Mouse (Mus musculus) left cerebral cortex, adult 2 months (tissue): Measurements from ENCODE around the gene Tmem94. TPM values are rescaled to one million over a fixed set of nuclear protein-coding genes. Genes with fewer than 3 reads are reported as not detected.
"Not testable (repeated sequence)": the region's sequence is repeated elsewhere in the genome, so short reads cannot be mapped to it uniquely, and the experiment has no call there.

Experiments used
- DNase-seq, 2 experiments: peaks; one replicate each; pipeline ENCODE4 v3.0.0; 2021 to 2022; ENCODE audit warnings: low spot score in 2 of 2, mixed read lengths in 1 of 2; ENCODE audit errors: extremely low spot score in 1 of 2
- H3K27ac ChIP-seq: fragments of 200-600 bp; 2 replicates; pipeline ENCODE4 v1.8.1; 2022
- H3K4me3 ChIP-seq: fragments of 200-600 bp; 2 replicates; pipeline ENCODE4 v1.8.1; 2022
- CTCF ChIP-seq: fragments of 200-600 bp; IDR thresholded peaks from 2 replicates; pipeline ENCODE4 v1.8.1; 2022; ENCODE audit warnings: antibody characterized with exemption, mild to moderate bottlenecking, moderate library complexity
- intact Hi-C: fragments of 180-260 bp; cut with DNase I; formaldehyde crosslinking; loops from one replicate; pipeline ENCODE4 v1.15.1; 2025
- total RNA-seq, 2 experiments: library from RNA; stranded (reverse); gene quantifications; 2 replicates each; pipeline ENCODE4 v1.2.3; 2021

The Tmem94 gene
- total RNA-seq, 2 experiments from 2014 or later: 62.3 to 62.7 TPM

GRCm38 (mm10) chr11:115744385-115744784 is 20.8 kb upstream of the Tmem94 start:
- DNase-seq: no peak
- no peak for TF ChIP-seq CTCF
- intact Hi-C loops: no loop called here
- no peak overlapping the region for H3K4me3 ChIP-seq
- H3K27ac ChIP-seq: no peak overlapping the region

- no peak for TF ChIP-seq CTCF
- Histone ChIP-seq H3K4me3 (no peak overlapping the region), H3K27ac (no peak overlapping the region)
- DNase-seq: no peak
- intact Hi-C loops: no loop called here
Measured at GRCm38 (mm10) chr11:115746109-115746508, 19.1 kb upstream of the Tmem94 start.

GRCm38 (mm10) chr11:115746762-115747161 is 18.5 kb upstream of the Tmem94 start:
- H3K4me3 ChIP-seq: no peak overlapping the region
- intact Hi-C loops: no loop called here
- no peak for TF ChIP-seq CTCF
- no peak overlapping the region for H3K27ac ChIP-seq
- no peak for DNase-seq

GRCm38 (mm10) chr11:115747351-115747750 is 17.9 kb upstream of the Tmem94 start:
- intact Hi-C loops: no loop called here
- DNase-seq: no peak

GRCm38 (mm10) chr11:115749834-115750233 is 15.4 kb upstream of the Tmem94 start:
- intact Hi-C loops: no loop called here
- H3K27ac ChIP-seq: no peak overlapping the region
- H3K4me3 ChIP-seq: no peak overlapping the region
- TF ChIP-seq CTCF: no peak
- DNase-seq: no peak

More at GRCm38 (mm10) chr11:115747351-115747750, 17.9 kb upstream of the Tmem94 start:
- Histone ChIP-seq H3K4me3 (no peak overlapping the region), H3K27ac (no peak overlapping the region)
- TF ChIP-seq CTCF: no peak

- intact Hi-C loops: no loop called here
- no peak overlapping the region for H3K4me3 ChIP-seq
- no peak for TF ChIP-seq CTCF
- DNase-seq: no peak
- no peak overlapping the region for H3K27ac ChIP-seq
Measured at GRCm38 (mm10) chr11:115751725-115752124, 13.5 kb upstream of the Tmem94 start.

GRCm38 (mm10) chr11:115752653-115753052 is 12.6 kb upstream of the Tmem94 start:
- TF ChIP-seq CTCF: no peak
- intact Hi-C loops: no loop called here
- DNase-seq: no peak
- Histone ChIP-seq H3K4me3 (no peak overlapping the region), H3K27ac (no peak overlapping the region)

- Histone ChIP-seq H3K27ac (no peak overlapping the region), H3K4me3 (no peak overlapping the region)
- no peak for DNase-seq
- intact Hi-C loops: no loop called here
- no peak for TF ChIP-seq CTCF
Measured at GRCm38 (mm10) chr11:115753485-115753884, 11.7 kb upstream of the Tmem94 start.

- intact Hi-C loops, H3K4me3 ChIP-seq, H3K27ac ChIP-seq, DNase-seq: not testable (repeated sequence)
Measured at GRCm38 (mm10) chr11:115762176-115762575, 3.1 kb upstream of the Tmem94 start.

GRCm38 (mm10) chr11:115764698-115765097 is 535 bp upstream of the Tmem94 start:
- H3K4me3 ChIP-seq: peak overlapping the region; percentile 99
- TF ChIP-seq CTCF: no peak
- intact Hi-C loops: no loop called here
- DNase-seq: no peak
- peak overlapping the region; percentile 80 for H3K27ac ChIP-seq

GRCm38 (mm10) chr11:115765607-115766141 is 441 bp downstream of the Tmem94 start:
- DNase-seq: peak; percentile 44 to 48
- intact Hi-C loops: no loop called here
- peak overlapping the region; percentile 98 for H3K27ac ChIP-seq
- peak overlapping the region; percentile 99 for H3K4me3 ChIP-seq
- no peak; the same call in 1 of the 2 replicates for TF ChIP-seq CTCF

- Histone ChIP-seq H3K27ac (peak overlapping the region; percentile 98), H3K4me3 (peak overlapping the region; percentile 99)
- TF ChIP-seq CTCF: no peak; the same call in 1 of the 2 replicates
- DNase-seq: no peak
- intact Hi-C loops: no loop called here
Measured at GRCm38 (mm10) chr11:115766356-115766943, 1.2 kb downstream of the Tmem94 start.

GRCm38 (mm10) chr11:115766981-115767380 is 1.7 kb downstream of the Tmem94 start:
- intact Hi-C loops: no loop called here
- no peak overlapping the region for H3K4me3 ChIP-seq
- H3K27ac ChIP-seq: peak overlapping the region; percentile 98; the same call in 1 of the 2 replicates
- TF ChIP-seq CTCF: no peak
- DNase-seq: no peak
